Mouse (Mus musculus): ENCODE measurements around the gene Tdrd9.

Tdrd9 gene

GRCm38 (mm10) chr12:112107685-112108084 is 136.3 kb downstream of the Tdrd9 start:
- no peak for DNase-seq (ENCODE audit: low spot score)

GRCm38 (mm10) chr12:112108696-112109445 is 137.5 kb downstream of the Tdrd9 start:
- no peak for DNase-seq (ENCODE audit: low spot score)

GRCm38 (mm10) chr12:112109701-112110100 is 138.3 kb downstream of the Tdrd9 start:
- DNase-seq (ENCODE audit: low spot score): no peak

- no peak for DNase-seq (ENCODE audit: low spot score)
Observed at GRCm38 (mm10) chr12:112111323-112111722, 140.0 kb downstream of the Tdrd9 start.

GRCm38 (mm10) chr12:112112235-112112634 is 140.9 kb downstream of the Tdrd9 start:
- DNase-seq (ENCODE audit: low spot score): no peak

- no peak for DNase-seq (ENCODE audit: low spot score)
Observed at GRCm38 (mm10) chr12:112112686-112113396, 141.5 kb downstream of the Tdrd9 start.

GRCm38 (mm10) chr12:112113710-112114109 is 142.4 kb downstream of the Tdrd9 start:
- DNase-seq (ENCODE audit: low spot score): peak; percentile 95

- DNase-seq (ENCODE audit: low spot score): no peak
Observed at GRCm38 (mm10) chr12:112117006-112117405, 145.6 kb downstream of the Tdrd9 start.

GRCm38 (mm10) chr12:112117649-112118048 is 146.3 kb downstream of the Tdrd9 start:
- DNase-seq (ENCODE audit: low spot score): no peak

All from embryo, embryonic 10 days (tissue).